Comparison of ENCODE assay signal across 12 mouse cellular contexts in the genomic region with DNA sequence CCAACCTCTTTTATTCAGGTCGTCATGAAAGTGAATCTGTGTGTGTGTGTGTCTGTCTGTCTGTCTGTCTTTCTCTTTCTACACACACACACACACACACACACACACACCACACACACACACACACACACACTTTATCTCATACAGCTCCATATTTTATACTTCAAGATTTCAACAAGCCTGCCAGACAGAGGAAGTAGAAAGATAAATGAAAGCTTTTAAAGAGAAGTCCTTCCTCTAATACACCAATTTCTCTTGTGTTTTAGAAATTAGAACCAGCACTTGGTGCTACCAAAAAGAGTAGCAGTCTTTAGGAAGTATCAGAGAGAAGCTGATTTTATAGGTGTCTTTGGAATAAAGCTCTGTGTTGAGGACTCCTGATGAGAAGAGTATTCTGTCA. TPM values are rescaled to one million over a fixed set of nuclear protein-coding genes. Genes with fewer than 3 reads are reported as not detected.
DNase-seq lines count a peak whose midpoint lies in the region; ATAC-seq and TF ChIP-seq lines count a peak whose summit lies in the region.
"Had no signal": no experiment of that assay in that cellular context is flagged by ENCODE, and none has a peak within 500 bp of the region (broad histone marks: within the 10 kb centered on the region; RNA-seq: fewer than 3 reads in every experiment).

No protein-coding gene starts in this region.

- H3K9ac ChIP-seq in heart, embryonic 16.5 days (ENCODE audit: low read length) = peak overlapping the region; percentile 34; the same call in 1 of the 2 replicates
- no peak overlapping the region for H3K9ac ChIP-seq in lung, postnatal 0 days (replicated peaks; ENCODE audit: low read depth)
- no peak overlapping the region for H3K9ac ChIP-seq in limb, embryonic 15.5 days
- H3K9ac ChIP-seq in stomach, embryonic 16.5 days (ENCODE audit: low read length) = no peak overlapping the region
- H3K9ac ChIP-seq: forebrain, embryonic 13.5 days had no signal

- H3K4me3 ChIP-seq in heart, embryonic 16.5 days (ENCODE audit: low read length) = no peak overlapping the region; the same call in 1 of the 2 replicates
- H3K4me3 ChIP-seq in lung, postnatal 0 days (ENCODE audit: low read depth, low read length) = no peak overlapping the region
- H3K4me3 ChIP-seq in limb, embryonic 15.5 days = no peak overlapping the region
- no peak overlapping the region for H3K4me3 ChIP-seq in stomach, embryonic 16.5 days (replicated peaks; ENCODE audit: low read length)
- H3K4me3 ChIP-seq: forebrain, embryonic 13.5 days; midbrain, embryonic 10.5 days had no signal

- ATAC-seq in heart, embryonic 16.5 days (replicated peaks; ENCODE audit: extremely low read depth, insufficient read depth, low FRiP score) = no peak
- ATAC-seq in lung, postnatal 0 days = no peak
- ATAC-seq in limb, embryonic 15.5 days (ENCODE audit: insufficient number of reproducible peaks, low FRiP score, low TSS enrichment, low read depth) = no peak
- ATAC-seq in stomach, embryonic 16.5 days (ENCODE audit: insufficient read depth, low FRiP score) = no peak
- ATAC-seq: forebrain, embryonic 13.5 days had no signal

- H3K4me2 ChIP-seq in heart, embryonic 16.5 days (ENCODE audit: low read depth, low read length) = peak overlapping the region; percentile 56
- no peak overlapping the region for H3K4me2 ChIP-seq in lung, postnatal 0 days (replicated peaks; ENCODE audit: low read depth, low read length)
- no peak overlapping the region for H3K4me2 ChIP-seq in limb, embryonic 15.5 days
- H3K4me2 ChIP-seq in stomach, embryonic 16.5 days (ENCODE audit: low read depth, low read length) = no peak overlapping the region
- H3K4me2 ChIP-seq: forebrain, embryonic 13.5 days had no signal

- WGBS in heart, embryonic 16.5 days = 7% methylated on average over 1 of the region's 1 CpGs
- 13% methylated on average over 1 of the region's 1 CpGs for WGBS in lung, postnatal 0 days
- 9% methylated on average over 1 of the region's 1 CpGs for WGBS in limb, embryonic 15.5 days
- whole genome bisulfite sequencing in stomach, embryonic 16.5 days = 0% methylated on average over 1 of the region's 1 CpGs

- H3K9me3 ChIP-seq in heart, embryonic 16.5 days (replicated peaks; ENCODE audit: control insufficient read depth, low read length) = no peaks in the 10 kb centered on the region
- no peaks in the 10 kb centered on the region for H3K9me3 ChIP-seq in lung, postnatal 0 days (ENCODE audit: low read length)
- no peaks in the 10 kb centered on the region for H3K9me3 ChIP-seq in limb, embryonic 15.5 days
- H3K9me3 ChIP-seq in stomach, embryonic 16.5 days (replicated peaks; ENCODE audit: control insufficient read depth, low read length) = no peaks in the 10 kb centered on the region
- H3K9me3 ChIP-seq: forebrain, embryonic 13.5 days; midbrain, embryonic 10.5 days had no signal

- no peak for TF ChIP-seq CTCF in lung, postnatal 0 days (IDR thresholded peaks at IDR 0.05)

- no peak for TF ChIP-seq EP300 in lung, postnatal 0 days (IDR thresholded peaks at IDR 0.05)

- no peak for DNase-seq in heart, postnatal 4 days
- DNase-seq in lung, postnatal 0 days (ENCODE audit: low spot score) = no peak
- no peak for DNase-seq in lung, postnatal 10 days
- no peak for DNase-seq in kidney, postnatal 4 days
- DNase-seq in left cerebral cortex, postnatal 36 days (ENCODE audit: low spot score in 2 of 2) = no peak
- DNase-seq: adrenal gland, postnatal 14 days; thymus, postnatal 4 days had no signal

- H3K36me3 ChIP-seq in heart, embryonic 16.5 days (ENCODE audit: control insufficient read depth, insufficient read depth) = no peaks in the 10 kb centered on the region
- no peaks in the 10 kb centered on the region for H3K36me3 ChIP-seq in lung, postnatal 0 days (ENCODE audit: insufficient read depth, low read length)
- H3K36me3 ChIP-seq in limb, embryonic 15.5 days = no peaks in the 10 kb centered on the region
- H3K36me3 ChIP-seq in stomach, embryonic 16.5 days (ENCODE audit: control insufficient read depth, insufficient read depth, low read length) = no peaks in the 10 kb centered on the region
- H3K36me3 ChIP-seq: midbrain, embryonic 10.5 days had no signal

- H3K4me1 ChIP-seq in heart, embryonic 16.5 days (ENCODE audit: control insufficient read depth, insufficient read depth, low read length) = peaks cover 54% of the 10 kb centered on the region
- H3K4me1 ChIP-seq in lung, postnatal 0 days (ENCODE audit: insufficient read depth, low read depth, low read length) = peaks cover 22% of the 10 kb centered on the region
- 0 out of 2 replicates have a peak, but pooled peaks cover 9% of the 10 kb centered on the region for H3K4me1 ChIP-seq in limb, embryonic 15.5 days
- H3K4me1 ChIP-seq in stomach, embryonic 16.5 days (ENCODE audit: control insufficient read depth, insufficient read depth, low read length) = peaks cover 39% of the 10 kb centered on the region
- H3K4me1 ChIP-seq: midbrain, embryonic 10.5 days had no signal

- intact Hi-C loops in left cerebral cortex, postnatal 36 days (cut with DNase I) = loop anchor here (5.0 kb wide), 1 partner anchor 33 kb away; no protein-coding TSS in a partner anchor

- peak overlapping the region; percentile 91 for H3K27ac ChIP-seq in heart, embryonic 16.5 days (ENCODE audit: low read length)
- H3K27ac ChIP-seq in lung, postnatal 0 days (ENCODE audit: low read length) = peak overlapping the region; percentile 43
- H3K27ac ChIP-seq in limb, embryonic 15.5 days = 0 out of 2 replicates have a peak overlapping the region, but pooled peaks have one; percentile 17
- peak overlapping the region; percentile 44 for H3K27ac ChIP-seq in stomach, embryonic 16.5 days (ENCODE audit: low read length)
- H3K27ac ChIP-seq: forebrain, embryonic 13.5 days; midbrain, embryonic 10.5 days had no signal

- no peaks in the 10 kb centered on the region for H3K27me3 ChIP-seq in heart, embryonic 16.5 days (ENCODE audit: control insufficient read depth, insufficient read depth, low read length)
- no peaks in the 10 kb centered on the region for H3K27me3 ChIP-seq in lung, postnatal 0 days (replicated peaks; ENCODE audit: insufficient read depth, low read length)
- no peaks in the 10 kb centered on the region for H3K27me3 ChIP-seq in limb, embryonic 15.5 days
- no peaks in the 10 kb centered on the region for H3K27me3 ChIP-seq in stomach, embryonic 16.5 days (ENCODE audit: control insufficient read depth, insufficient read depth, low read length)
- H3K27me3 ChIP-seq: forebrain, embryonic 13.5 days had no signal

RNA-seq across cellular contexts. Expression of gene Vcl, which starts 9.7 kb away (rescaled TPM):
- polyA plus RNA-seq in heart, embryonic 16.5 days (2015; fragmentation: Nextera tagmentation; extraction: Ambion mirVana) = 89.3 and 97.0 TPM in 2 replicates
- 100 to 1,000 TPM; 200 to 201 TPM for total RNA-seq in heart, postnatal 4 days (2021)
- polyA plus RNA-seq in lung, postnatal 0 days (2015; fragmentation: Nextera tagmentation; extraction: Ambion mirVana) = 42.8 and 60.1 TPM in 2 replicates
- polyA plus RNA-seq in limb, embryonic 15.5 days (2015; fragmentation: Nextera tagmentation; extraction: Ambion mirVana) = 55.7 and 56.4 TPM in 2 replicates
- polyA plus RNA-seq in stomach, embryonic 16.5 days (2015; fragmentation: Nextera tagmentation; extraction: Ambion mirVana) = 108 and 116 TPM in 2 replicates
- 10 to 100 TPM; 20.5 to 26.3 TPM for total RNA-seq in left cerebral cortex, postnatal 36 days (2021)

Comparison
In these comparisons a context has a peak if more than half of its experiments do, and no peak if none do; other contexts are left out.
1. H3K27ac ChIP-seq: peak in every context shown above with its lines; median percentile 91 in heart, embryonic 16.5 days; 44 in stomach, embryonic 16.5 days; 43 in lung, postnatal 0 days; 17 in limb, embryonic 15.5 days.